Mouse (Mus musculus) intestine, embryonic 15.5 days (tissue): ENCODE data around the gene Cdk2ap2. TPM values are rescaled to one million over a fixed set of nuclear protein-coding genes. Genes with fewer than 3 reads are reported as not detected.
"Not testable (repeated sequence)": the region's sequence is repeated elsewhere in the genome, so short reads cannot be mapped to it uniquely, and the experiment has no call there.

ENCODE experiments used
- ATAC-seq: fragments of 200-750 bp; cut with Nextera tagmentation; 2 replicates; pipeline ENCODE4 v1.8.0; 2017; ENCODE audit warnings: moderate TSS enrichment, moderate library complexity
- H3K27ac ChIP-seq: fragments of 300-500 bp; sonication (generic); 2 replicates; pipeline ENCODE4 v1.5.1; 2015; ENCODE audit warnings: mild to moderate bottlenecking, inconsistent platforms
- H3K27me3 ChIP-seq: fragments of 300-500 bp; sonication (generic); replicated peaks from 2 replicates; pipeline ENCODE4 v1.6.1; 2015; ENCODE audit warnings: inconsistent platforms
- H3K36me3 ChIP-seq: fragments of 300-500 bp; sonication (generic); 2 replicates; pipeline ENCODE4 v1.6.1; 2015; ENCODE audit warnings: inconsistent platforms
- H3K4me1 ChIP-seq: fragments of 300-500 bp; sonication (generic); replicated peaks from 2 replicates; pipeline ENCODE4 v1.6.1; 2015; ENCODE audit warnings: inconsistent platforms
- H3K4me2 ChIP-seq: fragments of 300-500 bp; sonication (generic); replicated peaks from 2 replicates; pipeline ENCODE4 v1.6.1; 2015; ENCODE audit warnings: mild to moderate bottlenecking, inconsistent platforms
- H3K4me3 ChIP-seq: fragments of 300-500 bp; sonication (generic); replicated peaks from 2 replicates; pipeline ENCODE4 v1.5.1; 2015; ENCODE audit warnings: inconsistent platforms
- H3K9ac ChIP-seq: fragments of 300-500 bp; sonication (generic); 2 replicates; pipeline ENCODE4 v1.6.1; 2015; ENCODE audit warnings: inconsistent platforms
- H3K9me3 ChIP-seq: fragments of 300-500 bp; sonication (generic); 2 replicates; pipeline ENCODE4 v1.6.1; 2016; ENCODE audit warnings: inconsistent platforms
- WGBS: fragments of 180-500 bp; shearing (Covaris S2); methylation state at CpG from one replicate; pipeline ENCODE4 v1.1.7; 2015; 5-methylcytosine and 5-hydroxymethylcytosine counted together
- polyA plus RNA-seq: library from polyadenylated mRNA; unstranded; fragments of >200 nt; fragmentation: Nextera tagmentation; extraction: Ambion mirVana; gene quantifications from 2 replicates; pipeline ENCODE4 v1.2.1, GENCODE M21; 2015

The Cdk2ap2 gene
- polyA plus RNA-seq, 1 experiment from 2014 or later: 127 TPM

- H3K27ac ChIP-seq, H3K27me3 ChIP-seq, H3K4me2 ChIP-seq, H3K4me1 ChIP-seq, H3K4me3 ChIP-seq, H3K9me3 ChIP-seq, H3K9ac ChIP-seq: not testable (repeated sequence)
- peaks cover 12% of the 10 kb centered on the region for H3K36me3 ChIP-seq
- peak; percentile 50 for ATAC-seq
- 20% methylated on average over 8 of the region's 8 CpGs for whole genome bisulfite sequencing
Observed at GRCm38 (mm10) chr19:4135963-4136345, 39.0 kb downstream of the Cdk2ap2 start.

- no peak for ATAC-seq
- H3K4me3 ChIP-seq: no peak overlapping the region
- no peaks in the 10 kb centered on the region for H3K4me1 ChIP-seq
- WGBS: 81% methylated on average over 5 of the region's 5 CpGs
- peaks cover 12% of the 10 kb centered on the region for H3K36me3 ChIP-seq
- no peaks in the 10 kb centered on the region for H3K9me3 ChIP-seq
- H3K27ac ChIP-seq: no peak overlapping the region
- H3K9ac ChIP-seq: no peak overlapping the region
- H3K4me2 ChIP-seq: no peak overlapping the region
- H3K27me3 ChIP-seq: no peaks in the 10 kb centered on the region
Observed at GRCm38 (mm10) chr19:4136463-4136862, 39.5 kb downstream of the Cdk2ap2 start.

GRCm38 (mm10) chr19:4137913-4138312, 40.9 kb downstream of the Cdk2ap2 start:
- H3K36me3 ChIP-seq: peaks cover under 1% of the 10 kb centered on the region; the same call in 1 of the 2 replicates
- no peak overlapping the region for H3K4me3 ChIP-seq
- no peaks in the 10 kb centered on the region for H3K9me3 ChIP-seq
- H3K27me3 ChIP-seq: no peaks in the 10 kb centered on the region
- no peak overlapping the region for H3K27ac ChIP-seq
- 80% methylated on average over 5 of the region's 5 CpGs for WGBS
- no peak overlapping the region for H3K4me2 ChIP-seq
- no peak for ATAC-seq
- no peak overlapping the region for H3K9ac ChIP-seq
- no peaks in the 10 kb centered on the region for H3K4me1 ChIP-seq

- Histone ChIP-seq H3K36me3 (no peaks in the 10 kb centered on the region), H3K9ac (no peak within 1 kb of the TSS), H3K9me3 (no peaks in the 10 kb centered on the region), H3K4me2 (no peak within 1 kb of the TSS), H3K27me3 (no peaks in the 10 kb centered on the region), H3K27ac (no peak within 1 kb of the TSS), H3K4me3 (no peak within 1 kb of the TSS), H3K4me1 (no peaks in the 10 kb centered on the region)
- 82% methylated on average over 2 of the region's 2 CpGs for WGBS
- ATAC-seq: no peak
Observed at GRCm38 (mm10) chr19:4139446-4139845, 42.5 kb downstream of the Cdk2ap2 start, which contains the start of gene Gpr152. Gene Gpr152 (plus strand): TSS chr19:4139787.

GRCm38 (mm10) chr19:4140147-4140546, 43.2 kb downstream of the Cdk2ap2 start:
- H3K9ac ChIP-seq: no peak overlapping the region
- no peaks in the 10 kb centered on the region for H3K9me3 ChIP-seq
- 81% methylated on average over 6 of the region's 6 CpGs for WGBS

GRCm38 (mm10) chr19:4142416-4143173, 45.6 kb downstream of the Cdk2ap2 start:
- ATAC-seq: no peak
- Histone ChIP-seq H3K36me3 (no peaks in the 10 kb centered on the region), H3K4me2 (no peak overlapping the region), H3K27ac (no peak overlapping the region), H3K9me3 (no peaks in the 10 kb centered on the region), H3K27me3 (no peaks in the 10 kb centered on the region), H3K9ac (no peak overlapping the region), H3K4me3 (no peak overlapping the region), H3K4me1 (peaks cover 2% of the 10 kb centered on the region; the same call in 1 of the 2 replicates)
- WGBS: 86% methylated on average over 18 of the region's 18 CpGs

More at GRCm38 (mm10) chr19:4140147-4140546, 43.2 kb downstream of the Cdk2ap2 start:
- ATAC-seq: no peak
- Histone ChIP-seq H3K27me3 (no peaks in the 10 kb centered on the region), H3K4me1 (no peaks in the 10 kb centered on the region), H3K4me2 (no peak overlapping the region), H3K36me3 (no peaks in the 10 kb centered on the region), H3K27ac (no peak overlapping the region), H3K4me3 (no peak overlapping the region)

- Histone ChIP-seq H3K36me3 (no peaks in the 10 kb centered on the region), H3K4me3 (no peak within 1 kb of the TSS), H3K9ac (no peak within 1 kb of the TSS), H3K4me1 (peaks cover 6% of the 10 kb centered on the region), H3K4me2 (no peak within 1 kb of the TSS), H3K27ac (no peak within 1 kb of the TSS), H3K9me3 (no peaks in the 10 kb centered on the region), H3K27me3 (no peaks in the 10 kb centered on the region)
- ATAC-seq: no peak
- WGBS: 86% methylated on average over 7 of the region's 7 CpGs
Observed at GRCm38 (mm10) chr19:4143759-4144268, 46.8 kb downstream of the Cdk2ap2 start, which contains the start of gene Cabp4. Gene Cabp4 (minus strand): TSS chr19:4144033.

GRCm38 (mm10) chr19:4144550-4145498, 47.8 kb downstream of the Cdk2ap2 start:
- no peak for ATAC-seq
- Histone ChIP-seq H3K4me1 (peaks cover 15% of the 10 kb centered on the region), H3K4me2 (no peak overlapping the region), H3K9ac (no peak overlapping the region), H3K9me3 (no peaks in the 10 kb centered on the region), H3K4me3 (no peak overlapping the region), H3K27ac (no peak overlapping the region), H3K27me3 (no peaks in the 10 kb centered on the region), H3K36me3 (no peaks in the 10 kb centered on the region)
- WGBS: 76% methylated on average over 16 of the region's 16 CpGs

GRCm38 (mm10) chr19:4145936-4146335, 49.0 kb downstream of the Cdk2ap2 start:
- Histone ChIP-seq H3K9me3 (no peaks in the 10 kb centered on the region), H3K4me3 (no peak overlapping the region), H3K27me3 (no peaks in the 10 kb centered on the region), H3K36me3 (peaks cover 4% of the 10 kb centered on the region; the same call in 1 of the 2 replicates), H3K27ac (no peak overlapping the region), H3K4me1 (peaks cover 18% of the 10 kb centered on the region), H3K4me2 (no peak overlapping the region), H3K9ac (no peak overlapping the region)
- no peak for ATAC-seq
- WGBS: 86% methylated on average over 5 of the region's 5 CpGs

GRCm38 (mm10) chr19:4146366-4147021, 49.5 kb downstream of the Cdk2ap2 start:
- Histone ChIP-seq H3K4me3 (no peak overlapping the region), H3K27ac (no peak overlapping the region), H3K9ac (no peak overlapping the region), H3K4me2 (no peak overlapping the region), H3K27me3 (no peaks in the 10 kb centered on the region), H3K36me3 (peaks cover 7% of the 10 kb centered on the region; the same call in 1 of the 2 replicates), H3K9me3 (no peaks in the 10 kb centered on the region), H3K4me1 (peaks cover 18% of the 10 kb centered on the region)
- WGBS: 65% methylated on average over 12 of the region's 12 CpGs
- ATAC-seq: no peak

GRCm38 (mm10) chr19:4147022-4147405, 50.0 kb downstream of the Cdk2ap2 start:
- Histone ChIP-seq H3K9ac (no peak overlapping the region), H3K27me3 (no peaks in the 10 kb centered on the region), H3K9me3 (no peaks in the 10 kb centered on the region), H3K36me3 (peaks cover 7% of the 10 kb centered on the region; the same call in 1 of the 2 replicates), H3K4me3 (no peak overlapping the region), H3K4me1 (peaks cover 18% of the 10 kb centered on the region), H3K4me2 (no peak overlapping the region), H3K27ac (no peak overlapping the region)
- WGBS: 63% methylated on average over 3 of the region's 3 CpGs
- no peak for ATAC-seq
